Mouse (Mus musculus) CH12.LX (cell line): ENCODE measurements at regions not wholly inside any gene's neighbourhood (a gene's known extent, or its start where the extent isn't known, plus 50 kb on each side); places are given as distances from the start of the nearest gene placed in this dataset.

Experiments
- DNase-seq: peaks from one replicate; pipeline ENCODE4 v3.0.0-alpha.2; 2013; ENCODE audit errors: extremely low read depth
- H3K27ac ChIP-seq: 2 replicates; pipeline ENCODE4 v1.5.1; 2012; ENCODE audit warnings: low read depth, mild to moderate bottlenecking, control low read depth, moderate library complexity; ENCODE audit not compliant: insufficient read depth
- H3K27me3 ChIP-seq: replicated peaks from 2 replicates; pipeline ENCODE3; 2012; ENCODE audit warnings: inconsistent platforms
- H3K36me3 ChIP-seq, 2 experiments: replicated peaks in 1 of 2; 2 replicates each; pipeline versions ENCODE3 to v1.6.1; 2012; ENCODE audit warnings: inconsistent platforms in 1 of 2, low read length in 1 of 2, mild to moderate bottlenecking in 1 of 2, mixed read lengths in 1 of 2, moderate library complexity in 1 of 2; ENCODE audit not compliant: control insufficient read depth in 1 of 2, insufficient read depth in 1 of 2
- H3K4me1 ChIP-seq, 2 experiments: 2 replicates each; pipeline ENCODE4 v1.6.1; 2012; ENCODE audit warnings: inconsistent platforms in 1 of 2, moderate library complexity in 1 of 2; ENCODE audit not compliant: insufficient read depth in 2 of 2, control insufficient read depth in 1 of 2
- H3K4me2 ChIP-seq: 2 replicates; pipeline ENCODE4 v1.6.1; 2012; ENCODE audit warnings: low read depth, mild to moderate bottlenecking, control low read depth; ENCODE audit not compliant: poor library complexity, insufficient read depth, severe bottlenecking
- H3K4me3 ChIP-seq, 3 experiments: fragments of 150-350 bp in 1 of 3; sonication (generic) in 1 of 3; replicated peaks in 1 of 3; 2 replicates each; pipeline versions ENCODE3 to v1.5.1; 2011 to 2012; ENCODE audit warnings: low read depth in 2 of 3, low read length in 2 of 3, mild to moderate bottlenecking in 2 of 3, moderate library complexity in 2 of 3, control low read depth in 1 of 3, improper control_type of control experiment in 1 of 3, inconsistent platforms in 1 of 3, mixed read lengths in 1 of 3; ENCODE audit not compliant: poor library complexity in 1 of 3
- H3K79me2 ChIP-seq: replicated peaks from 2 replicates; pipeline ENCODE4 v1.6.1; 2012; ENCODE audit warnings: mild to moderate bottlenecking, moderate library complexity; ENCODE audit not compliant: control insufficient read depth, poor library complexity, insufficient read depth, severe bottlenecking; ENCODE audit errors: extremely low read depth
- H3K9ac ChIP-seq: 2 replicates; pipeline ENCODE4 v1.6.1; 2012; ENCODE audit warnings: low read depth, mild to moderate bottlenecking, control low read depth, moderate library complexity; ENCODE audit not compliant: insufficient read depth
- H3K9me3 ChIP-seq: replicated peaks from 2 replicates; pipeline ENCODE3; 2012; ENCODE audit warnings: low read length, inconsistent platforms, mixed read lengths
- CHD1 ChIP-seq: IDR thresholded peaks from 2 replicates; pipeline ENCODE4 v1.6.1; 2012; ENCODE audit warnings: low read depth, low read length, improper control_type of control experiment, inconsistent platforms
- CTCF ChIP-seq, 2 experiments: IDR thresholded peaks in 1 of 2; conservative IDR thresholded peaks in 1 of 2; 2 replicates each; pipeline ENCODE4 v1.5.1; 2011 to 2012; ENCODE audit warnings: low read depth in 2 of 2, low read length in 2 of 2, improper control_type of control experiment in 1 of 2, inconsistent platforms in 1 of 2, mild to moderate bottlenecking in 1 of 2, moderate library complexity in 1 of 2
- HCFC1 ChIP-seq: IDR thresholded peaks from 2 replicates; pipeline ENCODE4 v1.6.1; 2012; ENCODE audit warnings: low read depth, mild to moderate bottlenecking, inconsistent platforms, low read length, improper control_type of control experiment
- JUND ChIP-seq: conservative IDR thresholded peaks from 2 replicates; pipeline ENCODE4 v1.6.1; 2011; ENCODE audit warnings: low read depth, low read length, improper control_type of control experiment
- KAT2A ChIP-seq: IDR thresholded peaks from 2 replicates; pipeline ENCODE4 v1.6.1; 2012; ENCODE audit warnings: low read length, improper control_type of control experiment, inconsistent platforms; ENCODE audit not compliant: insufficient replicate concordance
- MAX ChIP-seq: IDR thresholded peaks from 2 replicates; pipeline ENCODE4 v1.6.1; 2011; ENCODE audit warnings: low read length, improper control_type of control experiment
- MEF2A ChIP-seq: IDR thresholded peaks from 2 replicates; pipeline ENCODE4 v1.6.1; 2014; ENCODE audit warnings: low read depth, mild to moderate bottlenecking, inconsistent platforms, low read length, improper control_type of control experiment, borderline replicate concordance
- MYC ChIP-seq: IDR thresholded peaks from 2 replicates; pipeline ENCODE4 v1.6.1; 2011; ENCODE audit warnings: low read depth, mild to moderate bottlenecking, improper control_type of control experiment, low read length
- NELFE ChIP-seq: IDR thresholded peaks from 2 replicates; pipeline ENCODE4 v1.6.1; 2011; ENCODE audit warnings: low read depth, low read length, improper control_type of control experiment
- NRF1 ChIP-seq: IDR thresholded peaks from 2 replicates; pipeline ENCODE4 v1.6.1; 2014; ENCODE audit warnings: low read depth, mild to moderate bottlenecking, inconsistent platforms, low read length, improper control_type of control experiment, moderate library complexity
- POLR2A ChIP-seq: IDR thresholded peaks from 2 replicates; pipeline ENCODE4 v1.6.1; 2011; ENCODE audit warnings: low read depth, mild to moderate bottlenecking, improper control_type of control experiment, low read length
- POLR2AphosphoS2 ChIP-seq: IDR thresholded peaks from 2 replicates; pipeline ENCODE4 v1.6.1; 2011; ENCODE audit warnings: low read depth, low read length, improper control_type of control experiment
- RAD21 ChIP-seq: IDR thresholded peaks from 2 replicates; pipeline ENCODE4 v1.6.1; 2011; ENCODE audit warnings: low read depth, mild to moderate bottlenecking, low read length, improper control_type of control experiment, moderate library complexity
- TBP ChIP-seq: conservative IDR thresholded peaks from 2 replicates; pipeline ENCODE4 v1.6.1; 2011; ENCODE audit warnings: low read depth, low read length, improper control_type of control experiment
- ZKSCAN1 ChIP-seq: IDR thresholded peaks from 2 replicates; pipeline ENCODE4 v1.6.1; 2012; ENCODE audit warnings: low read depth, inconsistent platforms, low read length, improper control_type of control experiment, borderline replicate concordance
- ZNF384 ChIP-seq: IDR thresholded peaks from 2 replicates; pipeline ENCODE4 v1.6.1; 2012; ENCODE audit warnings: low read depth, low read length, improper control_type of control experiment, inconsistent platforms
- dilution Hi-C: fragments of 300-500 bp; cut with MboI; formaldehyde crosslinking; loops from 2 replicates; pipeline ENCODE4 v1.14.3; 2020; ENCODE audit warnings: low sequenced_read_pairs; ENCODE audit not compliant: extremely low pct_unique_long_range_greater_than_20kb, extremely low pct_ligation_motif_present
- in situ Hi-C: fragments of 300-500 bp; cut with MboI; formaldehyde crosslinking; loops from 3 replicates; pipeline ENCODE4 v1.14.3; 2019; ENCODE audit warnings: low sequenced_read_pairs, low pct_ligation_motif_present, low pct_unique_long_range_greater_than_20kb, mixed read lengths

GRCm38 (mm10) chr13:5480779-5481178 lies 380.5 kb upstream of the Klf6 start:
- no peak overlapping the region for H3K27ac ChIP-seq
- H3K27me3 ChIP-seq = no peaks in the 10 kb centered on the region
- no peak overlapping the region for H3K4me2 ChIP-seq
- no peak for TF ChIP-seq HCFC1
- TF ChIP-seq TBP = no peak
- TF ChIP-seq NELFE = no peak
- TF ChIP-seq MAX = no peak
- no peak for TF ChIP-seq ZNF384
- TF ChIP-seq MYC = no peak
- no peak for TF ChIP-seq MEF2A
- TF ChIP-seq POLR2AphosphoS2 = no peak
- TF ChIP-seq, all 38 proteins: peak for 0
- dilution Hi-C loops (no loop called here), in situ Hi-C loops (no loop called here)
- Histone ChIP-seq H3K4me1 (no peaks in the 10 kb centered on the region), H3K9me3 (no peaks in the 10 kb centered on the region), H3K36me3 (no peaks in the 10 kb centered on the region), H3K79me2 (no peaks in the 10 kb centered on the region), H3K9ac (no peak overlapping the region), H3K4me3 (no peak overlapping the region)
- no peak for DNase-seq

GRCm38 (mm10) chr13:5492266-5492665 lies 369.0 kb upstream of the Klf6 start:
- H3K4me3 ChIP-seq = no peak overlapping the region
- no peak for TF ChIP-seq ZKSCAN1
- TF ChIP-seq CHD1 = no peak
- no peak for TF ChIP-seq KAT2A
- TF ChIP-seq CTCF (conservative IDR thresholded peaks at IDR 0.05 in 1 of 2, IDR thresholded peaks at IDR 0.05 in 1 of 2; ENCODE audit: low read depth in 2 of 2, low read length in 2 of 2) = no peak
- no peak for TF ChIP-seq TBP
- TF ChIP-seq POLR2A = no peak
- no peak for TF ChIP-seq NRF1
- no peak for TF ChIP-seq JUND
- TF ChIP-seq, all 38 proteins: peak for 0
- Histone ChIP-seq H3K4me1 (no peaks in the 10 kb centered on the region), H3K9me3 (no peaks in the 10 kb centered on the region), H3K27me3 (no peaks in the 10 kb centered on the region), H3K27ac (no peak overlapping the region), H3K79me2 (no peaks in the 10 kb centered on the region), H3K9ac (no peak overlapping the region), H3K36me3 (no peaks in the 10 kb centered on the region), H3K4me2 (no peak overlapping the region)
- dilution Hi-C loops (no loop called here), in situ Hi-C loops (no loop called here)
- no peak for DNase-seq

GRCm38 (mm10) chr13:5497535-5497934 lies 363.7 kb upstream of the Klf6 start:
- H3K36me3 ChIP-seq = no peaks in the 10 kb centered on the region
- in situ Hi-C loops = no loop called here
- TF ChIP-seq RAD21 (no peak), JUND (no peak)
- no peak overlapping the region for H3K9ac ChIP-seq
- H3K4me1 ChIP-seq = no peaks in the 10 kb centered on the region
- no peaks in the 10 kb centered on the region for H3K79me2 ChIP-seq
- H3K9me3 ChIP-seq = no peaks in the 10 kb centered on the region
- no peak for DNase-seq
- H3K4me2 ChIP-seq = no peak overlapping the region
- H3K27ac ChIP-seq = no peak overlapping the region
- dilution Hi-C loops = no loop called here
- H3K4me3 ChIP-seq = no peak overlapping the region
- no peaks in the 10 kb centered on the region for H3K27me3 ChIP-seq
